Mouse (Mus musculus) cortical plate, adult 2 months (tissue): ENCODE results near the gene App.

Experiments used
- CTCF ChIP-seq: fragments of 200-500 bp; IDR thresholded peaks from 2 replicates; pipeline ENCODE4 v1.5.1; 2011; ENCODE audit warnings: mild to moderate bottlenecking, control low read depth, low read length; ENCODE audit not compliant: insufficient read depth; ENCODE audit errors: extremely low read depth
- POLR2A ChIP-seq: fragments of 200-500 bp; IDR thresholded peaks from 2 replicates; pipeline ENCODE4 v1.6.1; 2011; ENCODE audit warnings: mild to moderate bottlenecking, low read length, control low read depth; ENCODE audit not compliant: insufficient read depth; ENCODE audit errors: extremely low read depth

DNA sequence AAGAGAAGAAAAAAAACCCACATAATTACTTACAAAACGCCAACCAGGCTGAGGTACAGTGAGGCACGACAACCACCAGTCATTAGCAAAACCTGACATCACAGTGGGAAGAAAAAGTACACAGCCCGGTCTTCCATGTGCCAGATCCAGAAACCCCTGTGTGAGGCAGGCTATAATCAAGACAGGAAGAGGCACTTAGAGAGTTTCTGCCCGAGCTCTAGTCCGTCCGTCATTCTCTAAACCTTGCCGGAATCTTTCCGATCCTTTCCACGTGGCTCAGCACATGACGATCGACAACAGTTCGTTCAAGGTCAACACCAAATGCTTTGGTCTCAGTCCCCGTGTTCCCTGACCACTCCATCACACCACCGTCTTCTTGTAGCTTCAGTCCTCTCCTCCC, 82.6 kb downstream of the App start:
- TF ChIP-seq CTCF (no peak), POLR2A (no peak)
